Mouse (Mus musculus): Measurements from ENCODE around the gene Vmn1r221. TPM values are rescaled to one million over a fixed set of nuclear protein-coding genes. Genes with fewer than 3 reads are reported as not detected.
"Not testable (repeated sequence)": the region's sequence is repeated elsewhere in the genome, so short reads cannot be mapped to it uniquely, and the experiment has no call there.

The Vmn1r221 gene
- total RNA-seq (2021) = not detected
- long read RNA-seq, experiment 1 = 0 reads
- long read RNA-seq, experiment 2 = 0 reads

GRCm38 (mm10) chr13:23213827-23214226 lies at the start of gene Vmn1r221:
Vmn1r221 (plus strand) TSS chr13:23214127.
- intact Hi-C loops (cut with DNase I); H3K27ac ChIP-seq; H3K4me3 ChIP-seq; DNase-seq (ENCODE audit: extremely low spot score in 1 of 2, low spot score in 2 of 2): not testable (repeated sequence)

GRCm38 (mm10) chr13:23166471-23166870 lies 47.5 kb upstream of the Vmn1r221 start:
- H3K27ac ChIP-seq; DNase-seq (ENCODE audit: extremely low spot score in 1 of 2, low spot score in 2 of 2); intact Hi-C loops (cut with DNase I); H3K4me3 ChIP-seq: not testable (repeated sequence)

- DNase-seq (ENCODE audit: extremely low spot score in 1 of 2, low spot score in 2 of 2) = no peak
- H3K4me3 ChIP-seq = no peak within 1 kb of the TSS
- intact Hi-C loops (cut with DNase I) = no loop called here
- no peak for TF ChIP-seq CTCF (IDR thresholded peaks at IDR 0.05)
- H3K27ac ChIP-seq = no peak within 1 kb of the TSS
These were observed 26.1 kb upstream of the Vmn1r221 start, which contains the start of gene Vmn1r220 for GRCm38 (mm10) chr13:23187875-23188274. Vmn1r220 (minus strand) TSS chr13:23187975.

GRCm38 (mm10) chr13:23203885-23204284 lies 10.0 kb upstream of the Vmn1r221 start:
- intact Hi-C loops (cut with DNase I); H3K27ac ChIP-seq; H3K4me3 ChIP-seq; DNase-seq (ENCODE audit: extremely low spot score in 1 of 2, low spot score in 2 of 2): not testable (repeated sequence)

GRCm38 (mm10) chr13:23235847-23236246 lies 21.9 kb downstream of the Vmn1r221 start, which contains the start of gene Vmn1r222:
Vmn1r222 (minus strand) TSS chr13:23235947.
- H3K27ac ChIP-seq; intact Hi-C loops (cut with DNase I); DNase-seq (ENCODE audit: extremely low spot score in 1 of 2, low spot score in 2 of 2); H3K4me3 ChIP-seq: not testable (repeated sequence)

GRCm38 (mm10) chr13:23246834-23247233 lies 32.9 kb downstream of the Vmn1r221 start, which contains the start of gene Vmn1r223:
Vmn1r223 (plus strand) TSS chr13:23247134.
- DNase-seq (ENCODE audit: extremely low spot score in 1 of 2, low spot score in 2 of 2); H3K4me3 ChIP-seq; intact Hi-C loops (cut with DNase I); H3K27ac ChIP-seq: not testable (repeated sequence)

- no peak overlapping the region for H3K4me3 ChIP-seq
These were observed 44.7 kb downstream of the Vmn1r221 start for GRCm38 (mm10) chr13:23258546-23259048.

GRCm38 (mm10) chr13:23268606-23269005 lies 54.7 kb downstream of the Vmn1r221 start:
- H3K27ac ChIP-seq; DNase-seq (ENCODE audit: extremely low spot score in 1 of 2, low spot score in 2 of 2); intact Hi-C loops (cut with DNase I); H3K4me3 ChIP-seq: not testable (repeated sequence)

More at GRCm38 (mm10) chr13:23258546-23259048, 44.7 kb downstream of the Vmn1r221 start:
- TF ChIP-seq CTCF (IDR thresholded peaks at IDR 0.05) = no peak
- intact Hi-C loops (cut with DNase I) = no loop called here
- DNase-seq (ENCODE audit: extremely low spot score in 1 of 2, low spot score in 2 of 2) = peak in 1 of 2 experiments; percentile 18
- no peak overlapping the region for H3K27ac ChIP-seq

- DNase-seq (ENCODE audit: extremely low spot score in 1 of 2, low spot score in 2 of 2); intact Hi-C loops (cut with DNase I); H3K4me3 ChIP-seq; H3K27ac ChIP-seq: not testable (repeated sequence)
- peak; percentile 28 for TF ChIP-seq CTCF (IDR thresholded peaks at IDR 0.05)
These were observed 55.2 kb downstream of the Vmn1r221 start for GRCm38 (mm10) chr13:23269127-23269526.

GRCm38 (mm10) chr13:23269681-23270080 lies 55.8 kb downstream of the Vmn1r221 start:
- peak in 1 of 2 experiments; percentile 25 for DNase-seq (ENCODE audit: extremely low spot score in 1 of 2, low spot score in 2 of 2)
- peak overlapping the region; percentile 50 for H3K4me3 ChIP-seq
- H3K27ac ChIP-seq = no peak overlapping the region
- intact Hi-C loops (cut with DNase I) = loop anchor here (5.0 kb wide), 2 partner anchors 522 to 1222 kb away; no protein-coding TSS in a partner anchor
- TF ChIP-seq CTCF (IDR thresholded peaks at IDR 0.05) = no peak

GRCm38 (mm10) chr13:23270321-23271101 lies 56.6 kb downstream of the Vmn1r221 start:
- Histone ChIP-seq H3K27ac (peak overlapping the region; percentile 65), H3K4me3 (peak overlapping the region; percentile 50)
- peak; percentile 75 to 77 for DNase-seq (ENCODE audit: extremely low spot score in 1 of 2, low spot score in 2 of 2)
- no peak for TF ChIP-seq CTCF (IDR thresholded peaks at IDR 0.05)
- intact Hi-C loops (cut with DNase I) = loop anchor here (5.0 kb wide), 2 partner anchors 523 to 1223 kb away; no protein-coding TSS in a partner anchor

Other genes starting within 250 kb of the Vmn1r221 start
- not detected for gene Vmn1r213, start 206.5 kb upstream of the Vmn1r221 start, total RNA-seq (2021)
- not detected for gene Vmn1r214, start 183.7 kb upstream of the Vmn1r221 start, total RNA-seq (2021)
- gene Vmn1r215, start 146.1 kb upstream of the Vmn1r221 start, total RNA-seq (2021) = not detected
- not detected for gene Vmn1r217, start 95.9 kb upstream of the Vmn1r221 start, total RNA-seq (2021)
- gene Vmn1r218, start 81.0 kb upstream of the Vmn1r221 start, total RNA-seq (2021) = not detected
- not detected for gene Vmn1r219, start 54.8 kb upstream of the Vmn1r221 start, total RNA-seq (2021)
- not detected for gene Vmn1r220, start 26.2 kb upstream of the Vmn1r221 start, total RNA-seq (2021)
- gene Vmn1r222, start 21.8 kb downstream of the Vmn1r221 start, total RNA-seq (2021) = not detected
- not detected for gene Vmn1r223, start 33.0 kb downstream of the Vmn1r221 start, total RNA-seq (2021)
- 10 to 100 TPM; 29.8 to 33.3 TPM for gene Zfp322a, start 155.1 kb downstream of the Vmn1r221 start, total RNA-seq (2021)
- 1 to 10 TPM; 8.9 to 9.8 TPM for gene Abt1, start 209.7 kb downstream of the Vmn1r221 start, total RNA-seq (2021)

Data from left cerebral cortex, adult 2 months (tissue).